Mouse (Mus musculus): ENCODE results near the gene Npr2.

Npr2 gene

DNA sequence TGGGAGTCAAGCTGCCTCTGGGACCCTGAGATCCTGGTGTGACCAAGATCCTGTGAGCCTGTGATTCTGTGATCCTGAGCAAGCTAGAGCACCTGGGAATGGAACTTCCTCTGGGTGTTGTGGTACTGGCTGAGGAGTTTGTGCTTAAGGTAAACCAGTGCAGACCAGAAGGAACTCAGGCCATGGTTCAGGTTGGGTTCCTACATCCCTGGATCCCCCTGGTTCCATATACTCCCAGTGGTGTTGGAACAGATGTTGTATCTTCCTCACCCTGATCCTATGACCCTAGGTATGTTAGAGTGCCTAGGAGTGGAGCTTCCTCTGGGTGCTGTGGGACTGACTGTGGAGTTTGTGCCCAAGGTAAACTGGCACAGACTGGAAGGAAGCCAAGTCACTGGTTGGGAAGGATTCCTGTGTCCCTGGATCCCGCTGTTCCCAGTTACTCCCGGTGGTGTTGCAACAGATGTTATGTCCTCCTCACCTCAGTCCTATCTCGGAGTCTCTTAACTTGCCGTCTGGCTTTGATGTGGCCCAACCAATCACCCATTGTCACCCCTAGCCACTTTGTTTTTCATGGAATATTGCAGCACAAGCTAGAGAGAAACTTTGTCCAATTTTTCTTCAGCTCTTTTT is 11.5 kb upstream of the Npr2 start:
- in situ Hi-C loops (cut with MboI; ENCODE audit: unreplicated experiment in 2 of 2) = loop anchor here in 1 of 2 experiments (25.0 kb wide), 1 partner anchor 242 kb away; the partner anchor contains the start of gene Olfr155

GRCm38 (mm10) chr4:43629106-43629817 is 2.5 kb upstream of the Npr2 start:
- in situ Hi-C loops (cut with MboI; ENCODE audit: unreplicated experiment in 2 of 2) = no loop called here

DNA sequence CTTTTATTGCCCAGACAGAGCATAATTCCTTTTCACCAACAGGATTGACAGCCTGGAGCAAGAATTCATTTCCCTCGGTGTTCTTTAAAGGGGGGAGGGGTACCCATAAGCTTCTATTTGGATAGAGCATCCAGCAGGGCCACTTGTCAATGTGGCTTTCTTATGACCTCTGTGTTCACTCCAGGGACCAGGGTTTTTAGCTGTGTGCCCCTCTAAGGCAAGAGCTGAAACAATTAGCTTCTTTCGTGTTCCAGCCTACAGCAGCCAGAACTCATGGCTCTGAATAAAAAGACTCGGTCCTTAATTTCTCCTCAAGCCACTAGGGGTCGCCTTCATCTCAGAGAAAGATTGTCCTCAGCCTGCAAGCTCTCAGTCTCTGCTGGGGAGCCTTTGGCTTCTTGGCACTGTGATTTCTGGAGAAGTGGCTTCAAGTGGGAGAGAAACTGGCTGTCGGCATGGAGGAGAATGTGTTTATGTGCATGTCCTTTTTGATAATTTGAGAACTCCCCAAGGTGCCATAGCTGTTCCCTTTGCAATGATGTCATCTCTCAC is 1.6 kb upstream of the Npr2 start:
- in situ Hi-C loops (cut with MboI; ENCODE audit: unreplicated experiment in 2 of 2) = no loop called here

DNA sequence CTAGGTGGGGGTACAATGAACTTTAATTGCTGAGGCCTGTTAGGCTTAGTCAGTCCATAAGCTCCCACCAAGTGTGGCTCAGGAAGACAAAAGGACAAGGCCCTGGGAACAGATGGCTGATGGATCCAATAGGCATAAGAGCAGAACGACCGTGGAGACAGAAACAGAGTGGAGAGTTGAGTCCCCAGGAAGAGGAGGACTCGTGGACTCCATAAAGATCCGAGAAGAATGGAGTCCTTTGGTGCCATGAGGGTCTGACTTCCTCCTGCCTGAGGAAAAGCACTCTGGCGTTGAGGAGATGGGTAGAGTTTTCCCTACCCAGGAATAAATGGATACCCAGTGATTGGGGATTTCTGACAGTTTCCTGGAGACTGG is 1.1 kb upstream of the Npr2 start:
- in situ Hi-C loops (cut with MboI; ENCODE audit: unreplicated experiment in 2 of 2) = no loop called here

GRCm38 (mm10) chr4:43631956-43632920 is 503 bp downstream of the Npr2 start:
- in situ Hi-C loops (cut with MboI; ENCODE audit: unreplicated experiment in 2 of 2) = no loop called here

GRCm38 (mm10) chr4:43633296-43633695 is 1.6 kb downstream of the Npr2 start:
- in situ Hi-C loops (cut with MboI; ENCODE audit: unreplicated experiment in 2 of 2) = no loop called here

- in situ Hi-C loops (cut with MboI; ENCODE audit: unreplicated experiment in 2 of 2) = no loop called here
These were observed 2.0 kb downstream of the Npr2 start for GRCm38 (mm10) chr4:43633736-43634135.

DNA sequence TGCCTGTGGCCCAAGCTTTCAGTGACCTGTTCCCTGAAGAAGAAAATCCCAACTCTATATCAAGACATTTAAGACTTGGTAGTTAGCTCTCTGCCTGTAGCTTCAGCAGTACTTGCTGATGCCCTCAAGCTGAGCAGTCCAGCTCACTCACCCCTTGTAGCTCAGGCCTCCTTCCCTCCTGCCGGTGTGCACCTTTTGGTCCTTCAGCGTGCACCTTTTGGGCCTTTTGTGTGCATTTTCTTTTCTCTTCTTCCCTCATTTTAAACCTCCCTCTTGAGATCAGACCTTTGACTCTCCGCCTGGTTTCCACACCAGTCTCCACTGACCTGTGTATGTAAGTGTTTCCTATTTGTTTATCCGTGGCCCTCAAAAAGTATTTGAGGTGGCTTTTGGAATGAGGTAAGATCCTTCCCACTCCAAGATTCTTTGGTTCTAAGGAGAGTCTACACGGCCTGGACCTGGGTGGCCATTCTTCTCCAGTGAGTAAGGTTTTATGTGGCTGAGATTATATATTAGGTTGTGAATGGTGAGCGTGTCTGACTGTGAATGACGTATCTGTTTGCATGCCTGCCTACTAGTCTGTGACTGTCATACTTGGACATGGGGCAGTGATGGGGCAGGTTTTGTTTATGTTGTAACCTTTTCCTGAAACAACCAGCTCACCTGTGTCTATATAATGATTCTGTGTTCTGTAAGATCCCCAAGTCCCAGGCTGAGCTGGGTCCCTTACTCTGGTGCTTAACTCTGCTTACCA is 3.1 kb downstream of the Npr2 start:
- in situ Hi-C loops (cut with MboI; ENCODE audit: unreplicated experiment in 2 of 2) = no loop called here

DNA sequence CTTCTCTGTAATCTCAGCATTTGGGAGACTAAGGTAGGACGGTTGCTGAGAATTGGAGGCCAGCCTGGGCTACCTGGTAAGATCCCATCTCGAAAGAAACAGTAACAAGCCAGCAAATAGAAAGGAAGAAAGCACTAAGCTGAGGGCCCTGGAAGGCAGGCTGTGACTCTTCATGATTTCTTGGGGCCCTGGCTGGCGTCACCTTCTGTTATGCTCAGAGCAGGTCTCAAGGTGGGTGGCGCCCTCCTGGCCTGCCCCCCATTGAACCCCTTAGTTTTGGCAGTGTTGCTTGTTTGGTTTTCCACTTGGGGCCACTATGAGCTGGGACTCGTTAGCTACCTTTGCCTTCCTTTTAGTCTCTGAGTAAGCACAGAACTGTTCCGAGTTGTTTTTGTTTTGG is 5.0 kb downstream of the Npr2 start:
- in situ Hi-C loops (cut with MboI; ENCODE audit: unreplicated experiment in 2 of 2) = no loop called here

DNA sequence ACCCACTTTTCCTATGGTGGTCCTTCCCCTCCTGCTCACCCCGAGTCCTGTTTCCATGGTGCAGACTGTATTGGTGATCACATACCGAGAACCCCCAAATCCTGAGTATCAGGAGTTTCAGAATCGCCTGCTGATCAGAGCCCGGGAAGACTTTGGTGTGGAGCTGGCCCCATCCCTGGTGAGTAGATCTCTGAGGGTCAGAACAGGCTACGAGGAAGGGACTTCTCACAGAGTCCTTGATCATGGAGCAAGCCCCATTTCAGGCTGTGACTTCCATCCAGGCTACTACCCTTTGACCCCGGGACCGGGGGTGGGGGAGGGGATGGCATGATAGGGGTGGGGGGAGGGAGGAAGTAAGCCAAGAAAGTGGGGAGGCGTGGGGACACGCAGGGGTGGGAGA is 8.3 kb downstream of the Npr2 start:
- in situ Hi-C loops (cut with MboI; ENCODE audit: unreplicated experiment in 2 of 2) = no loop called here

DNA sequence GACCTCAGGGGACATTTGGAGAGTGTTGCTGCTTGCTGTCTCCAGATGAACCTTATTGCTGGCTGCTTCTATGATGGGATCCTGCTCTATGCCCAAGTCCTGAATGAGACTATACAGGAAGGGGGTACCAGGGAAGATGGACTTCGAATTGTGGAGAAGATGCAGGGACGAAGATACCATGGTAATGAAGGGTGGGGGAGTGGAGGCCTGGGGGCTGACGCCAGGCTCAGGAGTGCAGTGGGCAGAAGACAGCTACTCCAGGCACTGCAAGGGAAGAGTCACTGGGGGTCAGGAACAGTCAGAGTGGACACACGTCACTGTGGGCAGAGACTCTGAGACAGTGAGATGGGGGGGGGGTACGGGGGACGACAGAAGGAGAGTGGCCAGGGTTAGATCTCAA is 8.8 kb downstream of the Npr2 start:
- in situ Hi-C loops (cut with MboI; ENCODE audit: unreplicated experiment in 2 of 2) = no loop called here

DNA sequence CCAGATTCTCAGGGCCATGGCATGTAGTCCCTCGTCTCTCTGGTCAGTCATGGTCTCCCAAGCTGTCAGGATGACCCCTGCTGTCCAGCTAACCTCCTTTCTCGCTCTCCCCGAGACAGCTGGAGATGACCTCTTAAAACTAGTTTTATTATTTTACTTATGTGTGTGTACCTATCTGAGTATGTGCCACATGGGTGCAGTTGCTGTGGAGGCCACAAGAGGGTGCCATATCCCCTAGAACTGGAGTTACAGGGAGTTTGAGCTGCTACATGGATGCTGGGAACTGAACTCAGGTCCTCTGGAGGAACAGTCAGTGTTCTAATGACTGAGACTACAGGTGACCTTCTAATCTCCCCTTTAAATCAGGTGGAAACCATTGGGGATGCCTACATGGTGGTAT is 18.0 kb downstream of the Npr2 start:
- in situ Hi-C loops (cut with MboI; ENCODE audit: unreplicated experiment in 2 of 2) = no loop called here

DNA sequence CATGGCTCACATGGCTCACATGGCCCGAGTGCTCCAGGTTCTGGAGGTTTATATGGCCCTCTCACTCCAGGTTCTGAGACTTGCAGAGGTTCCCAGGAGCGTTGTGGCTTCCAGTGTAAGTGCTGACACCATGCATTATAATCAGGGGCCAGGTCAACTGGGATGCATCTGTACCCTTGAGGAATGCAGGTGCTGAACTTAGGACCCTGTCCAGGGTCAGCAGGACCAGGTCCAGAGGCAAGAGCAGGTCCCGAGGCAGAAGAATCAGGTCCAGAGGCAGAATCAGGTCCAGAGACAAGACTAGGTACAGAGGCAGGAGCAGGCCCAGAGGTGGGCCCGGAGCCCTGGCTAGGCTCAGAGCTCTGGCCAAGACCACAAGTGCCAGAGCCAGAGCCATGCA is 21.0 kb downstream of the Npr2 start:
- in situ Hi-C loops (cut with MboI; ENCODE audit: unreplicated experiment in 2 of 2) = no loop called here

DNA sequence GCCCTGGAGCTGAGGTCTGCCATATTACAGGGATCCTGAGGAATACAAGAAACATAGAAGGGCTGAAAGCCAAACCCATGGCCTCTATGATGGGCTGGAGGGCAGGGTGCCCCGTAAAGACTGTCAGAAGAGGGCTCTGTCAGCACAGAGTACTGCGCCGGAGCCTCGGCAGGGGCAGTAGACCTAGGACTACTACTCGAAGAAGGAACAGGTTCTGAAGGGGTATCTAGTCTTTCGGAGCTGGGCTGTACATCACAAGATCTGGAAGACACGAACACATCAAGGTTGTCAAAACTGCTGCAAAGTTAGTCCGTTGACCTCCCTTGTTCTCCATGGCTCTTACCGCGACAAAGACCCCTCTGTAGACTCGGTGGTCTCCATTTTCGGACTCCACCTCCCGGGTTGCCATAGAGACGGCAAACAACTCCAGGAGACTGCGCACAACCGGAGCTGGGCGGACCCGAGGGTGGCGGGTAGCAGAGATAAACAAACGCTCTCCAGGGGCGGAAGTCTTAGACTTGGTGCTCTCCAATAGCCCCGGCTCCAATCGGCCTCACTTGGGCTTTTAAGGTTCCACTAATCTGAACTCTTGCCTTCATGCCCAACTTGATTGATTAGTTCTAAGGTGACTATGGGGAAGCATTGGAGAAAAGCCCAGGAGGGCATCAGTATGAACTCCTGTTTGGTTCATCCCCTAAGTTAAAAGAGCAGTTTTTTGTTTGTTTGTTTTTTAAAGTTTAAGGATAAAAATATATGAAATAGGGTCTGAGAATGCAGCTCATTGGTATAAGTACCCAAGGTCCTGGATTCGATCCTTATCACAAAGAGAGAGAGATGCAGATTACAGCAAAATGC is 21.7 kb downstream of the Npr2 start, which contains the start of gene Spag8:
Gene Spag8, minus strand, starts transcription at position 434 of the 855 bp plus-strand sequence.
- in situ Hi-C loops (cut with MboI; ENCODE audit: unreplicated experiment in 2 of 2) = no loop called here

- in situ Hi-C loops (cut with MboI; ENCODE audit: unreplicated experiment in 2 of 2) = no loop called here
These were observed 24.1 kb downstream of the Npr2 start for GRCm38 (mm10) chr4:43655656-43656338.

GRCm38 (mm10) chr4:43656339-43657109 is 24.8 kb downstream of the Npr2 start, which contains the start of gene Hint2:
TSS of gene Hint2 (minus strand) at chr4:43656466.
- in situ Hi-C loops (cut with MboI; ENCODE audit: unreplicated experiment in 2 of 2) = no loop called here

GRCm38 (mm10) chr4:43657146-43657545 is 25.4 kb downstream of the Npr2 start:
- in situ Hi-C loops (cut with MboI; ENCODE audit: unreplicated experiment in 2 of 2) = no loop called here

DNA sequence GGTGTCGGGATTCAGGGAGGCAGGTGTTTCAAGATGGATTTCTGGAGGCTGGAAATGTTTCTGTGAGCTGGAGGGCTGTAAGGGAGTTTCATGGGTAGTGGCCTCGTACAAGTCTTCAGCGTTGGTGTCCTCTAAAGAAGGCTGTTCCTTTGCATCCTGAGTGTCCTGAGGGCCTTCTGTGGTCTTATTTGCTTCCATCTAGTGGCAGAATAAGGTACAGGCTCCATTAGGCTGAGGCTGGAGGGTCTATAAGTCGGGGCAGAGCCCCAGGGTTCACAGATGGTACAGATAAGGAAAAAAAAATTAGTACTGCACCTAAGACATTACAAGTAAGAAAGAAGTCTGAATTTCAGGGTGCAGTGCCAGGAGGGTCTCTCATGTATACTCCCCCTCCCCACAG is 34.7 kb downstream of the Npr2 start:
- in situ Hi-C loops (cut with MboI; ENCODE audit: unreplicated experiment in 2 of 2) = no loop called here
